Mouse (Mus musculus) erythroblast, embryonic 14.5 days (primary cell): ENCODE data around the gene Ninj2.

ENCODE experiments used
- GATA1 ChIP-seq: IDR thresholded peaks from 2 replicates; pipeline ENCODE4 v1.6.1; 2012; ENCODE audit warnings: low read length, inconsistent platforms, mixed read lengths
- TAL1 ChIP-seq: IDR thresholded peaks from 3 replicates; pipeline ENCODE4 v1.6.1; 2012; ENCODE audit warnings: low read length, inconsistent platforms, mixed read lengths

GRCm38 (mm10) chr6:120084983-120085382 lies 8.2 kb upstream of the Ninj2 start:
- no peak for TF ChIP-seq GATA1
- TF ChIP-seq TAL1: no peak
